Mouse (Mus musculus): ENCODE measurements around the gene Rap2c. TPM values are rescaled to one million over a fixed set of nuclear protein-coding genes. Genes with fewer than 3 reads are reported as not detected.

The Rap2c gene
- polyA plus RNA-seq, 2 experiments from 2014 or later = 22.8 to 28.2 TPM

DNA sequence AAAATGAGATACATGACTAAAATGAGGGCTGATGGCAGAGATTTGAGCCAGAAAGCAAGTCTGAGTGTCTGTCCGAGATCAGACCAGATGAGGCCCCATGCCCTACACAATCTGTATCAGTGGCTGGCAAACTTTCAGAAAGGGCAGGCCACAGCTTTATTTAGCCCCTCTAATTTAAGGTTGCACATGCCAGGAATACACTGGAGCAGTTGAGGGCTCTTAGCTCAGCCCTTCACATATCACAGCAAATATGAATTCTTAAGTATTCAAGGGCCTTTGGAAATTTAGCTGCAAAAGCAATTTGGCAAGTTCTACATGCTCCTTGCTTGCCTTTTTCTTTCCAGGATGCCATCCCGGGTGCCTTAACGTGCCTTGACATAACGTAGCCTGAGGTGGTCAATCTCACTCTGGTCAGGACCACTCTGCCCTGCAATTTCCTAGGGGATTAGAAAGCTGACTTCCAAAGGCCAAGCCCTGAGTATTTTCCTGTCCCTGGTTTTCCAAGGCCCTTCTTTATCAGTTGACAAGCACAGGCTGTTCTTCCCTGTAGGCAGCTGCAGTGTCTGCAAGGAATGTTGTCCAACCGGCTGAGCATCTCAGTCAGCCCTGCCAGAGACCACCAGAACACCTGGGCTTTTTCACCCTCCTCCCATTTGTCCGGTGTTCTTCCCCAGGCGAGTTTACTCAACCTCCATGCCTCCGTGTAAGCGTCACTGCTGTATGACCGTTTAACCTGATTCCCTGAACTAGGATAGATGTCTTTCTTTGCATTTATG, 49.5 kb downstream of the Rap2c start:
- no peak for ATAC-seq

DNA sequence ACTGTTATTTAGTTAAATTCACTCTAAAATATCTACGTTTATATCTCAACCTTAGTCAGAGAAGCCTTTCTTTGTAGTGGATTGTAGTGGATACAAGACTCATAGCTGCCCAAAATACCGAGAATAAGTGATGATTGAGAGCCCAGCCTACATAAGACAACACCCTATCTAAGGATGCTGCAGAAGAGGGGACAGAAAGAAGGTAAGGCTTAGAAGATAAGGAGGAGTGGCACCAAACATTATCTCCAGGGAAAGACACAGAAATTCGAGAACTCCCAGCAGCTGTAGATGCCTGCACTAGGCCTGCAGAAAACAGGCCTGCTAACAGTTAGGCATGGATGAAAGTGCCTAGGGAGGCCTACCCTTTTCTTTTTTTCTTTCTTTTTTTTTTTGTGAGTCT, 52.7 kb downstream of the Rap2c start:
- no peak for ATAC-seq

DNA sequence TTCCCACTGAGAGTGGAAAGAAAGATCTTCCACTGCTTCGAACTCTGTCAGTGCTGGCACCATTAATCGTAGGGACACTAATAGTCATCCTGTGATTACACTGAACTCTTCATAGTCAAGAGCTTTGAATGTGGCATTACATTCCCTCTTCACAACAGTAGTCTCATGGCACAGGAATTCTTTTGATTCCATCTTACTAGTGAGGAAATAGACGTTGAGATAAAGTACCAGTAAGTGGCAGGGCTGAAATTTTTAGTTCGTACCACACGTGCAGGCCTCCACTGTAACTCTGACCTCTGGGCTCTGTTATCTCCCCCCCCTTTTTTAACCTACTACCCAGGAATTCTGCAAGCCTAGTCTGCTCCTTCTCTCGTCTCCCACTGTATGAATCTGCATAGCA, 54.9 kb downstream of the Rap2c start:
- no peak for ATAC-seq

Other genes starting within 250 kb of the Rap2c start
- gene Stk26, start 177.0 kb downstream of the Rap2c start, polyA plus RNA-seq (2017; shearing (Covaris generic)) = 10 to 100 TPM in 1 of 2 experiments, 1 to 10 TPM in 1; 9.8 to 11.1 TPM
- under 1 TPM in 1 of 2 experiments, not detected in 1; 0.21 TPM for gene Frmd7, start 75.3 kb downstream of the Rap2c start, polyA plus RNA-seq (2017; shearing (Covaris generic))
- gene Mbnl3, start 188.5 kb upstream of the Rap2c start, polyA plus RNA-seq (2017; shearing (Covaris generic)) = 10 to 100 TPM; 50.5 to 63.7 TPM